Mouse (Mus musculus) spleen, adult 18-20 months (tissue): ENCODE data around the gene Defb36.
A peak's percentile ranks its signal among the peaks of the same experiment; 100 is the strongest.

ENCODE experiments used
- DNase-seq, 2 experiments: peaks; one replicate each; pipeline ENCODE4 v3.0.0; 2022; ENCODE audit warnings: mixed read lengths in 2 of 2

Defb36 gene

GRCm38 (mm10) chr2:152604057-152604456, at the start of gene Defb36:
TSS of gene Defb36 (plus strand) at chr2:152604327.
- DNase-seq = peak in 1 of 2 experiments; percentile 28

DNA sequence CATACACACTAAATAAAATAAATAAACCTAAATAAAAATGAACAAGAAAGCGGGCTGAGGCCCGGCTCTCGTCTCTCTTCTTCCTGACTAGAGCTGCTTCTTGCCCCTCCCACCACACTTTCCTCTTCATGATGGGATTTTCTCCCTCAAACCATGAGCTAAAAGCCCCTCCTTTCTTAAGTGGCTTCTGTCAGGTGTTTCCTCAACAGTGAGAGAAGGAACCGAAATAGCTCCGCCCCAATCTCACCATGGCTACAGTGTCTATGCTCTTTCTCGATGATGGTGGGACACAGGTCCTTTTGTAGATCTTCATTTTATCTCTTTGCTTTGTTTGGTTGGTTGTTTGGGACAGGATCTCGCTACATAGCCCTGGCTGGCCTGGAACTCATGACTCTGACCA, 47.5 kb upstream of the Defb36 start:
- no peak for DNase-seq

- DNase-seq = no peak
Observed at GRCm38 (mm10) chr2:152569038-152569437, 35.1 kb upstream of the Defb36 start, which contains the start of gene Gm17416. TSS of gene Gm17416 (plus strand) at chr2:152569338.

- DNase-seq = no peak
Observed at GRCm38 (mm10) chr2:152569881-152570280, 34.2 kb upstream of the Defb36 start.

DNA sequence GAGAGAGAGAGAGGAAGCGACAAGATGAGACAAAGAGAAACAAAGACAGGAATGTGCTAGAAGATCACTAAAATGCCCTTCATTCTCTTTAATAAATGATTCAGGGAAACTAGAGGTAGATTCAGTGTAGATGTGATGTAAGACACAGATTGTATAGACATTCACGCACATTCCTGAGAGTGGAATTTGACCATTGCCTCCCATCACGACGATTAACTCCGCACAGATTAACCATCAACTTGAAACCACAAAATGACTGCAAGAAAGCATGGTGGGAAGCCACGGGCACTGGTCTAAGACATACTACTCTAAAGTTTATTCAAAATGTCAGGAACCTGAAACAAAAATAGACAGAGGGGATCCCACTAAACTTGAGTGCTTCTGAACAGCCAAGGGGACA, 33.8 kb upstream of the Defb36 start:
- no peak for DNase-seq

- DNase-seq = no peak
Observed at GRCm38 (mm10) chr2:152572114-152572794, 31.9 kb upstream of the Defb36 start, which contains the start of gene Defb21. TSS of gene Defb21 (plus strand) at chr2:152572744.

DNA sequence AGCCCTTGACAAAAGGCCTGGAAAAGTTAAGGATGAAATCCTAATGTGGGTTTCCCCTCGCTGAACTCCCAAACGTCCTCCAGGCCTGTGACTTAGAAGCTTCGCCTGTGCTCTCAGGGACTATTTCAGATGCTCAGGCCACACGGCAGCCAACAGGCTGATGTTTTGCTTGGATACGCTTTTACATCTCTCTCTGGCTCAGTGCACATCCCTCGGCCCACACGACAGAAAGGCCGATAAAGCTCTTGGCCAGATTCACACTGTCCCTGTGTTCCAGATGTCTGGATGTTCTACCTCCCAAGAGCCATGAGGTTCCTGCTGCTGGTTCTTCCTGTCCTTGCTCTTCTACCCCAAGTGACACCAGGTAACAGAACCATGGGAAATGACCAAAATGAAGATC, 30.6 kb upstream of the Defb36 start:
- no peak for DNase-seq

- DNase-seq = no peak
Observed at GRCm38 (mm10) chr2:152580107-152580506, 24.0 kb upstream of the Defb36 start, which contains the start of gene Defb19. TSS of gene Defb19 (minus strand) at chr2:152580312.

GRCm38 (mm10) chr2:152580612-152581011, 23.5 kb upstream of the Defb36 start:
- DNase-seq = no peak

DNA sequence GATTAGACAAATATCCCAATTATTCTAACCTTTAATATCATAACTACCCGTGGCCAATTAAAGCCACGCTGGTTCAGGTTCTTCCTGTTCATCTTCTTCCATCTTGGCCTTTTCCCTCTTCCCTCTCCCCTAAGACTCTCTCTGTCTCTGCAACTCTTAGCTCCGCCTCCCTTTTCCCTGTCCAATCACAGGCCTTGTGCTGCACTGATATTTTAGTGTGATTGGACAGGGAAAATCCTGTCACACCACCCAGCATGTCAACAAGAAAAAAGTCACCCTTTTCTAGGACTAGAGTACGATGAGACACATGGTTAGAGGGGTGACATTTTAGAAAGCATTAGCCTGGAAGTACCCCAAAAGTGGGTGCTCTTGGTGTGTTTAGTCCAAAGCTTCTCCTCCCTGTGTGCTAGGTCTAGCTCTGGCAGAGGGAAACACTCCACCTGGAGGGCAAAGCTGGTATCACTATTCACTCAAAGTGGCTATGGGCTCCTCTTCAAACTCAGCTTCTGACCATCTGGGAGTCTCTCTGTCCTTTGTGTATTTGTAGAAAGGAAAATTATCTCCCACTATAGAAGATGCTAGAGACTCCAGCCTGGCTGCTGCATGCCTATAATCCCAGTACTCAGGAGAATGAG, 17.1 kb upstream of the Defb36 start:
- DNase-seq = no peak

GRCm38 (mm10) chr2:152588450-152588849, 15.7 kb upstream of the Defb36 start:
- no peak for DNase-seq

DNA sequence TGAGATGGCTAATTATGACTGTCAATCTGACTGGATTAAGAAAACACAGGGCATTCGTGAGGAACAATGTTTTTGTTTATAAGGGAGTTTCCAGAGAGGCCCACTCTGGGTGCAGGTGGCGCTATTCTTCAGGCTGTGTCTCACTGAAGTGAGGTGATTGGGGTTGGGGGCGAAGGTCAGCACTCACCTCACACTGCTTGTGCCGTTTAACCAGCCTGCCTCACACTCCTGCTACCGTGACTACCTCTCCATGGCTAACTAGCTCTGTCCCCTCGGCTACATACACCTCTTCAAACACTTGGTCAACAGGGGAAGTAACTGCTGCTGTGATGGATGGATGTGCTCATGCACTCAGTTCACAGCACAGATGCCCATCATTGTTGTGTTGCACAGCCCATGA, 15.1 kb upstream of the Defb36 start:
- DNase-seq = no peak

DNA sequence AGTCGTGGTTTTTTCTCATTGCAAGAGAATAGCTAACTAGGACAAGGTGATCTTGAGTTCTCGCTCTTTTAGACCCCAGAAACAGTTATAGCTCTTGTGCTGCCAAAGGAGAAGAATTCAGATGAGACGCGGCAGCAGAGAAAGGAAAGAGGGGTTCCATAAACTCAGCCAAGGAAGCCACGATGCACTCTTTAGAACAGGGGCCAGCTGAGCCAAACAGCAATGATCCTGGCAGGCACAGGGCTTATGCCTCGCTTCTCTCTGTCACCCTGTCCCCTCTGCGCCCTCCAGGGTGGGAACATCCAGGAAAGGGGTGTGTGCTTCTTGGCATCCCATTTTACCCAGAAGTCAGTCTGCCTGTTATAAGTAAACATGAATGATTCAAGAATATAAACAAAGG, 4.8 kb upstream of the Defb36 start, which contains the start of gene Defb45:
TSS of gene Defb45 (minus strand) at position 101 of the 400 bp plus-strand sequence.
- DNase-seq = no peak

GRCm38 (mm10) chr2:152600076-152600475, 4.1 kb upstream of the Defb36 start:
- DNase-seq = no peak

GRCm38 (mm10) chr2:152601275-152601960, 2.7 kb upstream of the Defb36 start:
- DNase-seq = no peak

- DNase-seq = no peak
Observed at GRCm38 (mm10) chr2:152607746-152608145, 3.6 kb downstream of the Defb36 start.

- no peak for DNase-seq
Observed at GRCm38 (mm10) chr2:152608719-152609118, 4.6 kb downstream of the Defb36 start.

DNA sequence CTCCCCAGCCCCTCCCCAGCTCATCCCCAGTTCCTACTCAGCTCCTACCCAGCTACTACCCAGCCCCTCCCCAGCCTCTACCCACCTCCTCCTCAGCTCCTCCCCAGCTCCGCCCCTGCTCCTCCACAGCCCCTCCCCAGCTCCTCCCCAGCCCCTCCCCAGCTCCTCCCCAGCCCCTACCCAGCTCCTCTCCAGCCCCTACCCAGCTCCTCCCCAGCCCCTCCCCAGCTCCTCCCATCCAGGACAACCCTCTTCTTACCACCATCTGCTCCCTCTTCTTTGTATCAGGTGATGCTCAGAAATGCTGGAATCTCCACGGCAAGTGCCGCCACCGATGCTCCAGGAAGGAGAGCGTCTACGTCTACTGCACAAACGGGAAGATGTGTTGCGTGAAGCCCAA, 8.1 kb downstream of the Defb36 start:
- DNase-seq = no peak

DNA sequence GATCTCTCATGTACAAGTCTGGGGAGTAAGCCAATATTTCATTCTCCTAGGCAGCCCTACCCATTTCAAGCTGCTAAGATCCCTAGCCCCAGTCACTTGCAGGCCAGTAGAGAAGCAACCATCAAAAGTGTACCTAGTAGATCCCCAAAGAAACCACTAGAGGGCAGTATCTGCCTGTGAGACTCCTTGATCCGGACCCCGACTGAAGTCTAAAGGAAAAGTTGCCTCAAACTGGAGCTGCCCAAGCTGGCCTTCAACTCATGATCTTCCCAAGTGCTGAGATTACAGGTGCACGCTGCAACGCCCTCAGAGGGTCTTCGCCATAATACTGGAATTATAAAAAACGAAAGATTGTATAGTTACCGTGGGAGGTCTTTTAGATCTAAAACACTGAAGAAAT, 11.4 kb downstream of the Defb36 start:
- DNase-seq = peak in 1 of 2 experiments; percentile 21

- no peak for DNase-seq
Observed at GRCm38 (mm10) chr2:152616470-152616869, 12.3 kb downstream of the Defb36 start.

DNA sequence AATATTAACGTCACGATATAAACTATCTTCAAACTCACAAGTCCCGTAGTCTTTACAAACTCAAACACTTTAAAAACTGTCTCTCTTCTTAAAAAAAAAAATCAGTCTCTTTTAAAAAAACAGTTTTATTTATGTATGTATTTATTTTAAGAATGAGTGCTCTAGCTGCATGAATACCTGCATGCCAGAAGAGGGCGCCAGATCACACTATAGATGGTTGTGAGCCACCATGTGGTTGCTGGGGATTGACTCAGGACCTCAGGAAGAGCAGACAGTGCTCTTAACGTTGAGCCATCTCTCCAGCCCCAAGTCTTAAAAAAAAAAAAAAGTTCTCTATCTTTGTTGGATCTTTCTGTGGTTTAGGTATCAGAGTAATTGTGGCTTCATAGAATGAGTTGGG, 13.2 kb downstream of the Defb36 start:
- DNase-seq = no peak

- DNase-seq = no peak
Observed at GRCm38 (mm10) chr2:152620367-152621134, 16.4 kb downstream of the Defb36 start.

- DNase-seq = no peak
Observed at GRCm38 (mm10) chr2:152622151-152622550, 18.0 kb downstream of the Defb36 start.
